ENCODE assay signal across 19 mouse cellular contexts in the genomic region with DNA sequence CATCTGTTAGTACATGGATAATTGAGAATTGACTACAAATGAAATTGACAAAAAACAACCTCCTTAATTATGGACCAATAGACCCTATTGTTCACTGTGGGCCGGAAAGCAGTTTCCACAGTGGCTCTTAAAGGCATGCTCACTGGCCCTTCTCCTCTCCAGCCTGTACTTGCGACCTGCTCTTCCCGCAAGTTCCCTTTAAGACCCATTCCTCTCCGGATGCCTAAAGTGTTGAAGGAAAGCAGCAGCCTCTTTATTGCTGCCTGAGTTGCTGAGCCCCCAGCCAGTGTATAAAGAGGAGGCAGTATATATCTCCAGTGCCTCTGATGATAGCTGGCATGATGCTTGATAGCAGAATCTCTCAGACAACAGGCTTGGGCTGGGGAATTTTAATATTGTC.
A peak's percentile ranks its signal among the peaks of the same experiment; 100 is the strongest.
DNase-seq lines count a peak whose midpoint lies in the region; ATAC-seq lines count a peak whose summit lies in the region.
"Had no signal": no experiment of that assay in that cellular context is flagged by ENCODE, and none has a peak within 500 bp of the region (broad histone marks: within the 10 kb centered on the region; RNA-seq: fewer than 3 reads in every experiment).

No protein-coding gene starts in this region.

- H3K9ac ChIP-seq in heart, embryonic 13.5 days: no peak overlapping the region
- no peak overlapping the region for H3K9ac ChIP-seq in hindbrain, embryonic 14.5 days
- H3K9ac ChIP-seq in midbrain, embryonic 15.5 days: no peak overlapping the region
- H3K9ac ChIP-seq: embryonic facial prominence, embryonic 13.5 days; heart, embryonic 12.5 days; liver, embryonic 14.5 days had no signal

- H3K27me3 ChIP-seq in heart, embryonic 13.5 days (replicated peaks): no peaks in the 10 kb centered on the region
- H3K27me3 ChIP-seq in hindbrain, embryonic 14.5 days (ENCODE audit: control insufficient read depth, insufficient read depth, low read length): no peaks in the 10 kb centered on the region; the same call in 1 of the 2 replicates
- no peaks in the 10 kb centered on the region for H3K27me3 ChIP-seq in midbrain, embryonic 15.5 days (replicated peaks)
- H3K27me3 ChIP-seq: embryonic facial prominence, embryonic 13.5 days; heart, embryonic 12.5 days had no signal

- no peak for DNase-seq in heart, postnatal 25 days (ENCODE audit: low spot score)
- DNase-seq in embryo, embryonic 11 days: peak; percentile 44
- DNase-seq in hindbrain, embryonic 14.5 days (ENCODE audit: low spot score): no peak
- DNase-seq in Muller cell, postnatal 12 days (ENCODE audit: inconsistent ontology term): no peak
- DNase-seq in ovary, postnatal 36 days (ENCODE audit: low spot score): no peak
- no peak for DNase-seq in adrenal gland, postnatal 14 days
- DNase-seq: cerebellum, adult 9-11 months; gastrocnemius, postnatal 36 days; kidney, adult 9 months; kidney, postnatal 4 days; layer of hippocampus, postnatal 36 days; lung, postnatal 10 days; spleen, adult 18-20 months had no signal

- intact Hi-C loops in heart, postnatal 25 days (cut with DNase I): no loop called here

- H3K9me3 ChIP-seq in heart, embryonic 13.5 days: 0 out of 2 replicates have a peak, but pooled peaks cover 3% of the 10 kb centered on the region
- no peaks in the 10 kb centered on the region for H3K9me3 ChIP-seq in hindbrain, embryonic 14.5 days (ENCODE audit: control insufficient read depth, low read length)
- no peaks in the 10 kb centered on the region for H3K9me3 ChIP-seq in midbrain, embryonic 15.5 days
- H3K9me3 ChIP-seq: embryonic facial prominence, embryonic 13.5 days; heart, embryonic 12.5 days; megakaryocyte, embryonic 14.5 days had no signal

- WGBS in heart, embryonic 13.5 days: 34% methylated on average over 4 of the region's 4 CpGs
- WGBS in hindbrain, embryonic 14.5 days: 22% methylated on average over 4 of the region's 4 CpGs
- WGBS in midbrain, embryonic 15.5 days: 34% methylated on average over 4 of the region's 4 CpGs

- no peak for ATAC-seq in heart, embryonic 13.5 days (ENCODE audit: extremely low read depth, insufficient number of reproducible peaks, low FRiP score, low TSS enrichment)
- peak; percentile 72 for ATAC-seq in hindbrain, embryonic 14.5 days (ENCODE audit: low FRiP score)
- 0 out of 2 replicates have a peak, but pooled peaks have one; percentile 30 for ATAC-seq in midbrain, embryonic 15.5 days (replicated peaks)

- no peaks in the 10 kb centered on the region for H3K36me3 ChIP-seq in heart, embryonic 13.5 days
- H3K36me3 ChIP-seq in hindbrain, embryonic 14.5 days (replicated peaks; ENCODE audit: control insufficient read depth, insufficient read depth): no peaks in the 10 kb centered on the region
- H3K36me3 ChIP-seq in midbrain, embryonic 15.5 days (replicated peaks): no peaks in the 10 kb centered on the region
- H3K36me3 ChIP-seq: embryonic facial prominence, embryonic 13.5 days; heart, embryonic 12.5 days had no signal

- H3K4me1 ChIP-seq in heart, embryonic 13.5 days: peaks cover 22% of the 10 kb centered on the region
- H3K4me1 ChIP-seq in hindbrain, embryonic 14.5 days (replicated peaks; ENCODE audit: control insufficient read depth, insufficient read depth, low read length): peaks cover 15% of the 10 kb centered on the region
- H3K4me1 ChIP-seq in midbrain, embryonic 15.5 days: peaks cover 10% of the 10 kb centered on the region

- no peak overlapping the region for H3K4me2 ChIP-seq in heart, embryonic 13.5 days
- H3K4me2 ChIP-seq in hindbrain, embryonic 14.5 days (replicated peaks): no peak overlapping the region
- H3K4me2 ChIP-seq in midbrain, embryonic 15.5 days: no peak overlapping the region
- H3K4me2 ChIP-seq: embryonic facial prominence, embryonic 13.5 days; heart, embryonic 12.5 days had no signal

- peak overlapping the region; percentile 77; the same call in 1 of the 2 replicates for H3K27ac ChIP-seq in heart, embryonic 13.5 days (replicated peaks)
- peak overlapping the region; percentile 43 for H3K27ac ChIP-seq in hindbrain, embryonic 14.5 days
- 0 out of 2 replicates have a peak overlapping the region, but pooled peaks have one; percentile 15 for H3K27ac ChIP-seq in midbrain, embryonic 15.5 days
- H3K27ac ChIP-seq: embryonic facial prominence, embryonic 13.5 days; liver, embryonic 14.5 days had no signal

- H3K4me3 ChIP-seq in heart, embryonic 13.5 days: no peak overlapping the region
- H3K4me3 ChIP-seq in hindbrain, embryonic 14.5 days (replicated peaks; ENCODE audit: low read length): no peak overlapping the region
- H3K4me3 ChIP-seq in midbrain, embryonic 15.5 days: no peak overlapping the region
- H3K4me3 ChIP-seq: embryonic facial prominence, embryonic 13.5 days; heart, embryonic 12.5 days; megakaryocyte, embryonic 14.5 days had no signal

Comparison
In these comparisons a context has a peak if more than half of its experiments do, and no peak if none do; other contexts are left out.
1. H3K27ac ChIP-seq: peak in every context shown above with its lines; median percentile 77 in heart, embryonic 13.5 days; 43 in hindbrain, embryonic 14.5 days; 15 in midbrain, embryonic 15.5 days.